Mouse (Mus musculus): ENCODE measurements at regions not wholly inside any gene's neighbourhood (a gene's known extent, or its start where the extent isn't known, plus 50 kb on each side); places are given as distances from the start of the nearest gene placed in this dataset.
A peak's percentile ranks its signal among the peaks of the same experiment; 100 is the strongest.

DNA sequence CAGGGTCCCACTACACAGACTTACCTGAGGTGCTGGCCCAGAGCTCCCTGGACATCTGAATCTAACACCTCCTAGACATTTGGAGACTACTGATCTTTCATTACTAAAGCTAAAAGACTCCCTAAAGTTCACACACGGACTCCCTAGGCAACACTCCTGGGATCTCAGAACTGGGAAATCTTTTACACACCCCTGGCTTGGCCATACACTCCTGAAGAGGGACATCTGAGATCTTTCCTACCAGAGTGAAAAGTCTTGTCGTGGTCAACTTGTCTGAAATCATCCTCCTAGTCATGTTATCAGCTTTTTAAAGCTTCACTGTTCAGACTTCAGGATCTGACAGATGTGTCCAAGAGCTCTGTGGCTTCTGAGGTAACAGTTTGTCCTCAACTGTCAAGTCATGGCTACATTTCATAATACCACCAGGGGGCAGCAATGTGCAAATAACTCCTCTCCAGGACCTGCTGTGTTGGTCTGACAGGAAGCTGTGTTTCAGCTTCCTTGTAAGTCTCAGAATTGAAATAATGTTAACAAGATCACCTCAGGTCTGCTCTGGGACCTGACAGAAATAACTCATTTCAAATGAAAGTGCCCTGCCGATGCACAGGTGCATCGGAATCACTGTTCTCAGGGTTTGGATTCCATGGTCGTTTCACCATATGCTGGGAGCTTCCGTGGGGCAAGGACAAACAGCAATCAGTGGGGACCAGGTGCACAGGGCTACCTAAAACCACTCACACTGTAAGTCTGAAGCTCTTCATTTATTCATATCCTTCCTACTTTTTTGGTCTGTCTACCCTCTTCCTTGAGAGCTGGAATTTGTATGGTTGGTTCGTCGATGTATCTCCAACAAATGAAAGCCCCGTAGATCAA lies 92.3 kb upstream of the C1qtnf7 start:
- peak; percentile 47 to 61 for DNase-seq (ENCODE audit: low spot score in 2 of 2)

DNA sequence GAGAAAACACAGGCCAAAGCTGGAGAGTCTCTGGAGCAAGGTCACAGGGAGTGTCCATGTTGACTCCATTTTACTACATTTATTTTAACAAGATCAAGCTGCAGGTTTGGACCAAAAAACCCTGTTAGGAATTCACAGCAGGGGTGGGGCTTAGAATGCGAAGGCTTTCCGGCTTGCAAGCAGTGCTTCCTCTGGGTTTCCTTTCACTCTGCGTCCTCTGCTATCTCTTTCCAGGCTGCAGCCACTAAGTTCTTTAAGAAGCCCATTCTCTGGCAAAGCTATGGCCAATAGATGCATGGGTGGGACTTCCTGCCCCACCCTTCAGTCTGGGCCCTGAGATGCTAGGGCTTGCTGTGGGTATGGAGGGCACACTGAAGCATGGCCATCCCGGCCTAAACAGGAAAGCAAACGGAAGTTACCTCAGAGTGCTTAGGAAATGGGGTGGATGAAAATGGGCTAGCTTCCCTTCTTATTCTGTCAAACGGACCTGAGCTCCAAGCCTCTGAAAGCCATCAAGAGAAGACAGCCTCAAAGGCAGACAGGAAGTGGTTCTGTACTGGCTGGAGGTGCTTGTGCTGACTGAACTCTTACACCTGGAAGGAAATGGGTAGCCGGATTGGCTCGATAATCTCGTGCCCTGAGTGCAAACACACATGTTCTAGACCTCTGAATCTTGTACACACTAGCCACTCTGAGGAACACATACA lies 90.6 kb upstream of the C1qtnf7 start:
- DNase-seq (ENCODE audit: low spot score in 2 of 2), result no peak

DNA sequence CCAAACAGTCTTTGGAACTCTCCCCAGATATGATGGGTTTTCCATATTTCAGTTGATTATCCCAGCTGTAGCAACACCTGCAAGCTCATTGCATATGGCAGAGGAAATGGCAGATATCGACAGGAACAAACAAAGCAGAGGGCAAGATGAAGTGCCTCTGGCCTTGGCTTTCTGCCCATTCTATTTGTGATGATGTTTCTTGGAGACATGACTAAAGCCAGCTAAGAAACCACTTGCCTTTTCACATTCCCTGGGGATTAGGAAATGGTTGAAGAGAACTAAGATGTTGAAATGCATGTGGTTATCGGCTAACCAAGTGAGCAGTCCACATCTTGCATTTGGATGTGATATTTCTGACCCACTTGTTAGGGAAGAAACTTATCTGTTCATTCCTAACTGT lies 82.0 kb upstream of the C1qtnf7 start:
- no peak for DNase-seq (ENCODE audit: low spot score in 2 of 2)

DNA sequence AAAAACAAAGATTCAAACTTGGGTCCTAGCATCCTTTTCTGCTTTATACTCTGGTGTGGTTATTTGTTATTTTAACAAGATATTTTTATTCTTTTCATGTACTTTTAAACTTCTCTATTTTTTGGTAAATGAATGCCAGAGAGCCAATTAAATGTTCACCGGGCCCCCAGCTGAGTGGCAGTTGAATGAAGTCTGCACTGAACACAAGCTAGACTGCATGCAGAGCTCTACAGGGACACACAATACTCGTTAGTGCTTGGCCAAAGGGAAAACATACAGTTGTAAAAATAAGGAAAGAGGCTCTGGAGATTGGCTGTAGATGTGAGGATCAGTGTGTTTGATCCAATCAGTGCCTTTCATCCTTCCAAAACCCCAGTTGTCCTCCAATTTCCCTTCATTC lies 76.1 kb upstream of the C1qtnf7 start:
- no peak for DNase-seq (ENCODE audit: low spot score in 2 of 2)

DNA sequence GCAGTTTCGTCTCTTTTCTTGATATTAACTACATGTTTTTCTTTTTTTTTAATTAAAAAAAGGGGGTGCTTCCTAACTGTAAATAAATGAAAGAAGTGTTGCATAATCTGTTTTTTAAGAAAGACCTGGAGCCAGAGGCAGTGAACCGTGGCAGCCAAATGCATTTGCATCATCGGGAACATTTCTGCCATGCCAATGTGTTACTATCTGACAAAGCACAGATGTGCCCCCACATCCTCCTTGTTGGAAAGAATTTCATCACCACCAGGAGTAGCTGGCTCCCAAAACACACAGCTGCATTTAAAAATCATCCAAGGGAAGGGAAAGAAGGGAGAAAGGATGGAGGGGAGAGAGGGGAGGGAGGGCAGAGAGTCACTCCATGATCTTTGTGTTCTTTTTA lies 74.0 kb upstream of the C1qtnf7 start:
- DNase-seq (ENCODE audit: low spot score in 2 of 2), result no peak

DNA sequence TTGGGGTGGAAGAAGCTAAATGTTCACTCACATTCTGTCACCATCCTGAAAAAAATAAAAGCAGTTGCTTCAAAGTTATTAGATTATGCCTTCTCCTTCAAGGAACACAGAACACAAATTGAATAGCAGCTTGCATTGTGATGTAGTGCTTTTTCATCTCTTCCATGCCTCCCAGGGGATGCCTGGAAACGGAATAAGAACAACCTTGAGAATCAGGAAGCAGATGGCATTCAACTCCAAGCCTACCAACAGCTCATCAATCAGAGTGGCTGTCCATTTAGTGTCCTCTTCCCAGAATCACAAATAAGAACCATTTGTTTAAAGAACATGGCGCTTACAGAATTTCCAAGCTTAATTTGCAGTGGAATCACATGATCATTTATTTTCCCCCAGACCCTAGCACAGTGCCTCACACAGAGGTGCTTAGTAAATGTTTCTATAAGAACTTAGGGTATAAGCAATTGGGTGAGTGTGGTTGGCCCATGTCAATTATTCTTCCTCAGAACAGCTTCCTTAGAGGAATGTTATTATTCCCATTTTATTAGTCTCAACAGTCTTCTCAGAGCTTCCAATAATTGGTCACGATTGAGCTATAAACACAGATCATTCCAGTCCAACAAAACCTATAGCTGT lies 70.6 kb upstream of the C1qtnf7 start:
- DNase-seq (ENCODE audit: low spot score in 2 of 2), result no peak

DNA sequence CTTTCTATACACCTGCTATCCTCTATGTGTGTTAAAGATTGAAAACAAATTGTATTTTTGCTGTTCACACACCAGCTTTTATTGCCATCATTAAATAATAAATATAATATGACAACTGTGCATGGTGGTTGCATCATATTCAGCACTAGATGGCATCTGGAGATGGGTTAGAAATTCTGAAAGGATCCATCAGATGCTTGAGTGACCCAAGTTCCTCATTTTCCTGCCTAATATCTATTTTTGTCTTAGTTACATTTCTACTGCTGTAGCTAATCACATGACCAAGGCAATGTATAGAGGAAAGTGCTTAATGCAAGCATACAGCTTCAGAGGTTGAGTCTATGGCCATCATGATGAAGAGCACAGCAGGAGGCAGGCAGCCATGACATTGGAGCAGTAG lies 69.7 kb upstream of the C1qtnf7 start:
- no peak for DNase-seq (ENCODE audit: low spot score in 2 of 2)

DNA sequence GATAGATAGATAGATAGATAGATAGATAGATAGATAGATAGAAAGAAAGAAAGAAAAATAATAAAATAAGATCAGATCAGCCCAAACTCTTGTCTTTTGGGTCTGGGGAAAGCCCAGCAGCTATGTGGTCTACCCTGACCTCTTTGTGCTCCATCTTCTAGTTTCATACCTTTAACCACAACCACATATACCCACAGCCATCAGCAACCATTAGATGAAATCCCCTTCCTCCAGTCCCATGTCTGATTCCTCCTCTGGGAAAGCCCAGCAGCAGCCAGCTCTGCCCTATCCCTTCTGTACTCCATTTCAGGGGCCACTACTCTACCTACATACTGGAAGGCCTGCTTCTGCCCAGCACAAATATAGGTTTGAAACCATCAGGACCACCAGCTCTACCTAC lies 69.0 kb upstream of the C1qtnf7 start:
- DNase-seq (ENCODE audit: low spot score in 2 of 2), result no peak

DNA sequence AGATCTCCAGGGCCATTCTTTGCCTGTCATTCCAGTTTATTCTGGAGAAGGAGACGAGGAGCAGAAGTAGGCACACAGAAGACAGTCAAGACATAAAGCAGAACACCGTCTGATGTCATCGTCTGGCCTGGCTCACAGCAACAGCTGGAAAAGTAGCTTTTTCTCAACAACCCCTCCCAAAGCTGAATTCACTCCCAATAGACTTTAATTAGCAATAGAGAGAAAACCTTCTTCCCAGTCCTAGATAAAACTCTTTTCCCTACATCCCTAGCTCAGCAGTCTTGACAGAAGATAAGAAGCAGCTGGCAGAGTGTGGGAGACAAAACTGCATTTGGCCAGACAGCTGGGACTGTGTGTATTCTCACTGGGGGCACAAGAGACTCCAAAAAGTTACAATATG lies 59.3 kb upstream of the C1qtnf7 start:
- DNase-seq (ENCODE audit: low spot score in 2 of 2), result no peak

DNA sequence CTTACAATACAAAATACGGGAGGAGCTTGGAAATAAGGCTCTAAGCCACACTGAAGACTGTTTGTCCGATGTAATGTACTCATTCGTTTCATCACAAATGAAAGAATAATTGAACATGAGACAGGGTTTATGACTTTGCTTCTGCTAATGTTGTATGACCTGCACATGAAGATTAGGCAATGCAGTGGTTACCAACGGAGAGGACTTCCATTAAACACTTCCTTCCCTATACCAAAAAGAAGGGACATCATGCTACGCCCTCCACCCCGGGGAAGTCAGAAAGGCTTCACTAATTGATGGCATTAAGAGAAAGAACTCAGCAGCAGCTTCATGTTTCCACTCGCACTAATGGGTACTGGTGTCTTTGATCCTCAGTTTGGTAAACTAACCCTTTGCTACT lies 57.6 kb upstream of the C1qtnf7 start:
- DNase-seq (ENCODE audit: low spot score in 2 of 2), result no peak

DNA sequence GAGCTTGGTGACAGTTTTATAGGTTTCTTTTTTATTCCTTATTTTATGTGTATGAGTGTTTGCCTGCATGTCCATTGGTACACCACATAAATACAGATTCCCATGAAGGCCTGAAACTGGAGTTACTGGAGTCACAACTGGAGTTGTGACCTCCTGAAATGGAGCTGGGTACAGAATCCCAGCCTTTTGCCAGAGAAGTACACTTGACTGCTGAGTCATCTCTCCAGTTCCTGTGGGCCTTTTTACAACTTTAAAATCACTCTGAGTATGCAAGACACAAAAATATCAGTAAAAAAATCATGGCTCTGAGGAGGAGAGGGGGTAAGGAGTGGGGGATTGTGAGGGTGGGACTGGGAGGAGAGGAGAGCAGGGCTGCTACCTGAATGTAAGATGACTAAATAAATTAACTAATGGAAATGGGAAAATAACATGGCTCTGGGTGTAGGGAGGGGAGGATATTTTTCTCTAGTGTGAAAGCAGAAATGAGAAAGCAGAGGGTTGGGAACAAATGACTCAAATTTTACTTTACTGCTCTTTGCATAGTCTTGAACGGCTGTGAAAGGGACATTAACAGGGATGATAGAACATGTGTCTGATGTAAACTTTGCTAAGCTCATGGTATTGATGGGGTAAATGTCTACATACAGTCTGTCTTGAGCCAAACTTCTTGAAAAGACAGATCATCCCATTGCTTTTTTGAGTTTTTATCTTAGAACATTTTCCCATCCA lies 53.2 kb upstream of the C1qtnf7 start:
- DNase-seq (ENCODE audit: low spot score in 2 of 2), result no peak
